Mouse (Mus musculus): ENCODE measurements at regions not wholly inside any gene's neighbourhood (a gene's known extent, or its start where the extent isn't known, plus 50 kb on each side); places are given as distances from the start of the nearest gene placed in this dataset.

DNA sequence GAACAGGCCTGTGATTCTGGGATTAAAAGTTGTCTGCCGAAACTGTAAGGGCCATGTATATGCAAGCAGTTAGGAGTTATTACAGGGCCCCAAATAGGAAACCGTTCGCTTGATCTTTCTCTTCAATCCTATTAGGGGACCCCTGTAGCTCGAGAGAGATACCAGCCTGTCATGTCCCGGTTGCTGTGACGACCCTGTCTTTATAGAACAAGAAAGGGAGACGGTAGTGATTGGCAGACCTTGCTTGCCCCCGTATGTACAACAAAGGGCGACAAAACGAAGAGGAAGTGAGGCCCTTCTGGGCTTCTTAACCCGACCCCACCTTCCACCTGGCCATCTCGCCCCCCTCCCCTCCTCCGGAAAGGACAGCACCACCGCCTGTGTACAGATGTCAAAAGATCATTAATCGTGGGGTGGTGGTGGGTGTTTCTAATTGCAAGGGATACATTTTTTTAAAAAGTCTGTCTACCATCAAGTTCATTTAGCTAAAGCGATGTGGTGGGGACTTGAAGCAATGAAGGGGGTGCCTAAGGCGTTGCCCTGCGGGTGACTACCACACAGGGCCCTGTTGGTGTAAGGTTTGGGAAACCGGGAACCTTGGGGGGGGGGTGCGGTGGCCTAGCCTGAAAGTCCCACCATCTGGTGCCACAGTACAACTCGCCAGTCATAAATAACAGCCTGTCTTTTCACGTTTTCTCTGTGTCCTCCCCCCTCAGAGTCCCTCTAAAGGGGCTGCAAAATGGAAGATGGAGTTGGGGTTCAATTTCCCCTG, 155.1 kb downstream of the Insig2 start:
- TF ChIP-seq POLR2A (IDR thresholded peaks at IDR 0.05; ENCODE audit: borderline replicate concordance, low read depth, low read length) (no peak), CTCF (IDR thresholded peaks at IDR 0.05; ENCODE audit: low read depth, low read length) (no peak)
- Histone ChIP-seq H3K4me3 (ENCODE audit: insufficient read depth, low read length) (no peak overlapping the region), H3K4me1 (ENCODE audit: control insufficient read depth, insufficient read depth, low read length) (no peaks in the 10 kb centered on the region), H3K27ac (ENCODE audit: insufficient read depth, low read depth, low read length) (no peak overlapping the region)

DNA sequence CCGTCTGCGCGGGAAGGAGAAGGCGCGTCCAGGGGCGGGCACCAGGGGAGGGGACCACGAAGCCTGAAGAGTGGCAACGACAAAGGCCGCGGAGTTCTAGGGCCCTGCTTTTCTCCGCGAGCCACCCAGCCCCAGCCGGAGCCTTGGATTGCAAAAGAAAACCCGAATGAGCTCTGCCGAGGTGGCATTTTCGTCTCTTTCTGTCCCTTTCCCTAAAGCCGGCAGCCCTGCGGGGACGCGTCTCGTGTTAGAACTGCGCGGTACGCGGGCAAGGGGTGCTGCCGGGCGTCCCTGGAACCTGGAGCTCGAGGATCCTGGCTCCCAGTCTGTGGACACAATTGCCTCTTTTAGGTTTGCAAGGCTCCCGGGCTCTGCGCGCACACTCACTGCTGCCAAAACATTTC, 154.5 kb downstream of the Insig2 start:
- Histone ChIP-seq H3K27ac (ENCODE audit: insufficient read depth, low read depth, low read length) (no peak overlapping the region), H3K4me3 (ENCODE audit: insufficient read depth, low read length) (no peak overlapping the region), H3K4me1 (ENCODE audit: control insufficient read depth, insufficient read depth, low read length) (no peaks in the 10 kb centered on the region)
- TF ChIP-seq CTCF (IDR thresholded peaks at IDR 0.05; ENCODE audit: low read depth, low read length) (no peak), POLR2A (IDR thresholded peaks at IDR 0.05; ENCODE audit: borderline replicate concordance, low read depth, low read length) (no peak)

DNA sequence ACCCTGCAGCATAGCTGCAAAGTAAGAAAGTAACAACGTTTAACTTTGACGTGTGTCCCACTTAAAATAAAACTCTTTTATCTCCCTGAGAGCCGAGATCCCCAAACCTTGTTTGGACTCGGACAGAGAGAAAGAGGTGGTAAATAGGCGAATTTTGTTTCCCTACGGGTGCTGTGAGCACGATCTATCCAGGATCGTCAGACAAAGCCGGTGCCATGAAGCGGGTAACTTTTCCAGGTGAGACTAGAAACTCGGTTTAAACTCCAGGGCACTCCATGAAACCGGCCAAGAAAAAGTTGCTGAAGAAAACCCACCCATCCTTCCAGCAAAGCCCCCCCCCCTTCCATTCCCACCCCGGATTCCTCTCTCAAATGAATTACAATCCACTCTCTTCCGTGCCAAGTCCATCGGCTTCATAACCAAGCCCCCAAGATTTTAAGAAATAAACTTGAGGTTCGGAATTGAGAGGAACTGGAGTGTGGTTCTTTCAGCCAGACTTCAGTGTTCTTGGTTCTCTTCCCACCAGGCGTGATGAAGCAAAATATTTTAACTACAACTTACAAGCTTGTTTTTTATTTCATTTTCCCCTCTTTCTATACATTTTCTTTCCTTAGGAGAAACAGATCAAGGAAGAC, 153.7 kb downstream of the Insig2 start:
- Histone ChIP-seq H3K4me1 (ENCODE audit: control insufficient read depth, insufficient read depth, low read length) (no peaks in the 10 kb centered on the region), H3K27ac (ENCODE audit: insufficient read depth, low read depth, low read length) (no peak overlapping the region), H3K4me3 (ENCODE audit: insufficient read depth, low read length) (no peak overlapping the region)
- TF ChIP-seq POLR2A (IDR thresholded peaks at IDR 0.05; ENCODE audit: borderline replicate concordance, low read depth, low read length) (no peak), CTCF (IDR thresholded peaks at IDR 0.05; ENCODE audit: low read depth, low read length) (no peak)

DNA sequence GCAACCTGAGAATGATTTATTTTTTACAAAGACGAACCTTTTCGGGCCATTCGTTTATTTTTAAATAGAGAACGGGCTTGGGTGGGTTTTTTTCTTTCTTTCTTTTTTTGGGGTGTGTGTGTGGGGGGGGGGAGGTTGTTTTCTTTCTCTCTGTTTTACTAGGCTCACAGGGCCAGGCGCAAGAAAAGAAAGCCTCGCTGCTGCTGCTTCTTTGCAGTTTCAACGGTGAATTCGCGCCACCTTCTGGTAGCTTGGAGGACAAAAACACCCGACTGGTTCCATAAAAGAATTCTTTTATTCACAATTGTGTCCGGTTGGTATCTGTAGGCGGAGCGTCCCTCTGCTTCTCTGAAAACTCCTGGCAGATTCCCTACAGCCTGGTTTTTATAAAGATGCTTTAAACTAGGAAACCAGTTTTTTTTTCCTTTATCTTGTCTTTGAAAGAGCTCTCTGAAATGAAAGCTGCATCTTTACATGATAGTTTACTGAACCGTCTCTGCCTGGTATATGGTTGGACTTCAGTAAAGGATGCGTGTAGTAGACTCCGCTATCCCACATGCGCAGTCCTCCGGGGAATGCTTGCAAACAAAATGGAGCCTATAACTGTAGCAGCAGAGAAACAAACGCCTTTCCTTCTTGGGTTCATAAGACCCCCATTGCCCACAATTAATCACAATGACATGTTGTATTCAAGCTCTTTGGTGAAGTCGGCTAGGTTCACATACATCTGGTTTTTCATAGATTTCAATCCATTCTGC, 151.9 kb downstream of the Insig2 start:
- Histone ChIP-seq H3K27ac (ENCODE audit: insufficient read depth, low read depth, low read length) (no peak overlapping the region), H3K4me1 (ENCODE audit: control insufficient read depth, insufficient read depth, low read length) (no peaks in the 10 kb centered on the region), H3K4me3 (ENCODE audit: insufficient read depth, low read length) (no peak overlapping the region)
- TF ChIP-seq POLR2A (IDR thresholded peaks at IDR 0.05; ENCODE audit: borderline replicate concordance, low read depth, low read length) (no peak), CTCF (IDR thresholded peaks at IDR 0.05; ENCODE audit: low read depth, low read length) (no peak)

DNA sequence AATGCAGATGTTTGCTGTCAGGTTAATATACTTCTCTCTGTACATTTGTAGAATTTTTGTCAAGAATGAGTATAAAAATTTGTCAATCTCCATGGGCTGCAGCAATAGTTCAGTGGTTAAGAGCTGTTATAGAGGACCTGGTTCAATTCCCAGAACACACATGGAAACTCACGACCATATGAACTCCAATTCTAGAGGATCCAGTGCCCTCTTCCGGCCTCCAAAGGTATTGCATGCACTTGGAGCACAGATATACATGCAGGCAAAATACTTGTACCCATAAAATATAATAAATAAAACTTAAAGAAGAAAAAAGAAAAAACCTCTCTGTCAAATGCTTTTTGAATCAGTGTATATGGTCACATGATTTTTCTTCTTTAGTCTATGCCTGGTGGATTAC, 143.5 kb downstream of the Insig2 start:
- H3K4me3 ChIP-seq (ENCODE audit: insufficient read depth, low read length): no peak overlapping the region
- TF ChIP-seq POLR2A (IDR thresholded peaks at IDR 0.05; ENCODE audit: borderline replicate concordance, low read depth, low read length) (no peak), CTCF (IDR thresholded peaks at IDR 0.05; ENCODE audit: low read depth, low read length) (no peak)
- H3K4me1 ChIP-seq (ENCODE audit: control insufficient read depth, insufficient read depth, low read length): no peaks in the 10 kb centered on the region
- no peak overlapping the region for H3K27ac ChIP-seq (ENCODE audit: insufficient read depth, low read depth, low read length)

DNA sequence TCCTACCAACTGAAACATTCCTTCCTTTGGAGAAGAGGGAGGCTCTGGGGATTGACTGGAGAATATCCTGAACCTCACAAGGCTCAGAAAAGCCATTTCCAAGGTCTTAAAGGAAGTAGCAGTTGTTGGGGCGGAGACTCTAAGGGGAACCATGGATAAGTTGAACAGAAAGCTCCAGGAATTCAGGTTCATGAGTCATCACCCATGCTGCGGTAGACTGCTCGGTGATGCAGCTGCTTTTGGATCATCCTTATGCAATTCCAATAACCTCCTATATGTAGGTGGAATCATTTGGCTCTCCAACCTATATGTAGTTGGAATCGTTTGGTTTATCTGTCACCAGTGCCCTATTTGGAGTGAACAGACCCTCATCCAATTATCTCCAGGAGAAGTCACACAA, 137.6 kb downstream of the Insig2 start:
- no peak for TF ChIP-seq POLR2A (IDR thresholded peaks at IDR 0.05; ENCODE audit: borderline replicate concordance, low read depth, low read length)
- TF ChIP-seq CTCF (IDR thresholded peaks at IDR 0.05; ENCODE audit: low read depth, low read length): no peak
- H3K4me3 ChIP-seq (ENCODE audit: insufficient read depth, low read length): no peak overlapping the region
- no peak overlapping the region for H3K27ac ChIP-seq (ENCODE audit: insufficient read depth, low read depth, low read length)
- no peaks in the 10 kb centered on the region for H3K4me1 ChIP-seq (ENCODE audit: control insufficient read depth, insufficient read depth, low read length)

DNA sequence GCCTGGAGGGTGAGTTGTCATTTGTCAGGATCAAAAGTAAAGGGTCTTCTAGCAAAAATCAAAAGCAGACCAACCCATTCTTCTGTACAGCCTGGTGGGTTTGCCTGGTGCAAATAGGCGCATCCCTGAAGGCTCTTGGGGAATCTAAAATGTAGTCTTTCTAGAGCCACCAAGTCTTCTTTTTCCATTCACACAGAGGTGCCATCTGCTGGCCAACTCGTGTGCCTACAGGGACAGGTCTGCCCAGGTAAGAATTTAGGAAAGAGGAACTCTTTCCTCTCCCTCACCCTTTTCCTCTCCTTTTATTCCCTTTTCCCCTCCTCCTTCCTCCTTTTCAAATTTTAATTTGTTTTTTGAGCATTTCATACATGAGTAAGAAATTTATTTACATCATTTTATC, 116.5 kb downstream of the Insig2 start:
- Histone ChIP-seq H3K4me3 (ENCODE audit: insufficient read depth, low read length) (no peak overlapping the region), H3K4me1 (ENCODE audit: control insufficient read depth, insufficient read depth, low read length) (no peaks in the 10 kb centered on the region), H3K27ac (ENCODE audit: insufficient read depth, low read depth, low read length) (no peak overlapping the region)
- TF ChIP-seq POLR2A (IDR thresholded peaks at IDR 0.05; ENCODE audit: borderline replicate concordance, low read depth, low read length) (no peak), CTCF (IDR thresholded peaks at IDR 0.05; ENCODE audit: low read depth, low read length) (no peak)

DNA sequence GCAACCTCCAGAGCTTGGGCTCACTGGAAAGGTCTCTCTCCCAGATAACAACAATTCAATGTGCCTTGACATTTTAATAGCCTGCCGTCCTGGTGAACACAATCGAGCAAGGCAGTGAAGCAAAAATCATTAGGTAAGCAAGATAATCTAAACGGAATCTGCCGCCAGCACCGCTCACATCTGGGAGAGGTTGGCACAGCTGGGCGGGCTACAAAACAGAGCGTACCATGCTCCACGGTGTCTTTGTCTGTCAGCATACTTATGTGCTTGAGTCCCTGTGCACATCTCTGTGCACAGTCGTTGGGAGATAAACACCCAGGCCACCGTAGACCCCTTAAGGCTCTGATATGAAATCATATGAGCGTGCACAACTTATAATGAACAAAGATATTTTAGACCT, 108.1 kb downstream of the Insig2 start:
- no peak overlapping the region for H3K27ac ChIP-seq (ENCODE audit: insufficient read depth, low read depth, low read length)
- H3K4me3 ChIP-seq (ENCODE audit: insufficient read depth, low read length): no peak overlapping the region
- no peaks in the 10 kb centered on the region for H3K4me1 ChIP-seq (ENCODE audit: control insufficient read depth, insufficient read depth, low read length)
- TF ChIP-seq POLR2A (IDR thresholded peaks at IDR 0.05; ENCODE audit: borderline replicate concordance, low read depth, low read length) (no peak), CTCF (IDR thresholded peaks at IDR 0.05; ENCODE audit: low read depth, low read length) (no peak)

DNA sequence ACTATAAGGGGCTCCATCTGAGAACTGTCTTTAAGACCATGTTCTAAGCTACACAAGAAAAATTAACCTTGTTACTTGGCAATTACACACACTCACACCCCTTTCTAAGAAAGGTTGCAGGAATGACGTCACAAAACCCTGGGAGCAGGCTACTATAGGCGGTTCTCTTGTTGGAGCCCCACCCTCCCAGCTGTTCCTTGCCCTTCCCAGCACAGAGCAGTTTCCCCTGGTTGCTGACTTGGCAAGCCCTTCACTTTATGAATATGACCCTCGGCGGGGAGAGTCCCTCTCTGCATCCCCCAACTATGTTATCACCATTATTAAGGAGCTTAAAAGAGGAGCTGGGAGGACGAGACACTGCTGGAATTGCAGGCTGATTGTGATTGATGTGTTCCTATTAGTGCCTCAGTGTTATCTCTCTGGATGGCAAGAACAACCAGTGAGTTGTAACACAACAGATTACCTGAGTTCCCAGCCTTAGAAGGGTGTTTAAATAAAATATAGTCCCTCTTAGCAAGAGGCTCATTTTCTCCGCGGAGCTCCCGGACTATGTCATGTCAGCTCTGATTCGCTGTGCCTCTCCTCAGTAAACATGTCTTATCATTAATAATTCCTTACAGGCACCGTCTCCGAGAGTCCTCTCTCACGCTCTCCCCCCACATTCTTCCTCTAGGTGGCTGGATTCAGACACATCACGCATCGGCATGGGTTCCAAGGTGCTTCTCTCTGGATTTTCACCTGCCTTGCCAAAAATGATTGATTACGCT, 105.7 kb downstream of the Insig2 start:
- no peak overlapping the region for H3K4me3 ChIP-seq (ENCODE audit: insufficient read depth, low read length)
- no peaks in the 10 kb centered on the region for H3K4me1 ChIP-seq (ENCODE audit: control insufficient read depth, insufficient read depth, low read length)
- no peak for TF ChIP-seq CTCF (IDR thresholded peaks at IDR 0.05; ENCODE audit: low read depth, low read length)
- TF ChIP-seq POLR2A (IDR thresholded peaks at IDR 0.05; ENCODE audit: borderline replicate concordance, low read depth, low read length): no peak
- H3K27ac ChIP-seq (ENCODE audit: insufficient read depth, low read depth, low read length): no peak overlapping the region

Data from bone marrow macrophage, adult 2 months (primary cell).